34 mouse cellular contexts compared by ENCODE assay signal in the genomic region with DNA sequence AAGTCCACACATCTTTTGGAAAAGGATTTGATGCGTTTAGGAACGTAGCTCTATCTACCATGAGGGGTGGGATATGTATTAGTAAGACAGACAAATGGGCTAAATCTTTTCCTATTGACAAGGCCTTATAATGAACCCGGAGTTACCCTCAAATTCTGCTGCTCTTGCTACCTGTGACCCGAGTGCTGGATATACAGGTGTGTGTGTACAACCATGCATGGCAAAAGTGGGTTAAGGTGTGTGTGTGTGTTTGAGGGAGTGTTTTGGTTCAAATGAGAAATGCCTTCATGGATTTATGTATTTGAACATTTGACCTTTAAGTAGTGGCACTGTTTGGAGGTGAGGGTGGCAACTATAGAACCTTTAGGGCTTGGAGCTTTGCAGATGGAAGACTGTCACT.
"Had no signal": no experiment of that assay in that cellular context is flagged by ENCODE, and none has a peak within 500 bp of the region (broad histone marks: within the 10 kb centered on the region; RNA-seq: fewer than 3 reads in every experiment).

No protein-coding gene starts in this region.

- ATAC-seq: hindbrain, embryonic 16.5 days; hindbrain, postnatal 0 days; inflammation-experienced regulatory T-cells, adult 6 months; intestine, embryonic 15.5 days; intestine, embryonic 16.5 days; intestine, postnatal 0 days had no signal

- DNase-seq: heart, postnatal 10 days; heart, postnatal 14 days; heart, postnatal 36 days; heart, postnatal 4 days; kidney, adult 11 months; kidney, adult 18-20 months; kidney, adult 2 months; kidney, adult 8-10 months; kidney, adult 9 months; kidney, postnatal 10 days; kidney, postnatal 14 days; kidney, postnatal 25 days; kidney, postnatal 36 days; kidney, postnatal 4 days; layer of hippocampus, adult 9-11 months; layer of hippocampus, postnatal 36 days had no signal

- H3K9ac ChIP-seq: heart, embryonic 12.5 days; heart, embryonic 13.5 days; heart, embryonic 15.5 days; hindbrain, embryonic 12.5 days; hindbrain, embryonic 13.5 days; hindbrain, embryonic 14.5 days; hindbrain, embryonic 15.5 days; intestine, embryonic 15.5 days; kidney, embryonic 15.5 days had no signal

- H3K9me3 ChIP-seq: heart, embryonic 12.5 days; heart, embryonic 13.5 days; heart, embryonic 15.5 days; hindbrain, embryonic 10.5 days; hindbrain, embryonic 12.5 days; hindbrain, embryonic 13.5 days; hindbrain, embryonic 15.5 days; intestine, embryonic 15.5 days; kidney, embryonic 15.5 days had no signal

- H3K4me2 ChIP-seq: heart, embryonic 12.5 days; heart, embryonic 13.5 days; heart, embryonic 15.5 days; hindbrain, embryonic 12.5 days; hindbrain, embryonic 13.5 days; hindbrain, embryonic 14.5 days; hindbrain, embryonic 15.5 days; intestine, embryonic 15.5 days; kidney, embryonic 15.5 days had no signal

- H3K27me3 ChIP-seq: heart, embryonic 12.5 days; heart, embryonic 13.5 days; heart, embryonic 15.5 days; hindbrain, embryonic 12.5 days; hindbrain, embryonic 13.5 days; hindbrain, embryonic 15.5 days; intestine, embryonic 15.5 days; kidney, embryonic 15.5 days had no signal

- H3K4me1 ChIP-seq: heart, embryonic 15.5 days; hindbrain, embryonic 10.5 days; hindbrain, embryonic 12.5 days; hindbrain, embryonic 13.5 days; hindbrain, embryonic 15.5 days; intestine, embryonic 15.5 days; kidney, embryonic 15.5 days had no signal

- H3K4me3 ChIP-seq: heart, embryonic 12.5 days; heart, embryonic 13.5 days; heart, embryonic 15.5 days; hindbrain, embryonic 10.5 days; hindbrain, embryonic 12.5 days; hindbrain, embryonic 13.5 days; hindbrain, embryonic 15.5 days; intestine, embryonic 15.5 days; kidney, embryonic 15.5 days; layer of hippocampus, adult 2 months; left cerebral cortex, adult 2 months had no signal

- H3K27ac ChIP-seq: heart, embryonic 13.5 days; heart, embryonic 15.5 days; hindbrain, embryonic 10.5 days; hindbrain, embryonic 12.5 days; hindbrain, embryonic 13.5 days; hindbrain, embryonic 14.5 days; hindbrain, embryonic 15.5 days; hindbrain, postnatal 0 days; intestine, embryonic 15.5 days; kidney, embryonic 15.5 days; kidney, postnatal 0 days; layer of hippocampus, adult 2 months; left cerebral cortex, adult 2 months had no signal
